Mouse (Mus musculus) midbrain, postnatal 0 days (tissue): Measurements from ENCODE around the gene Ltv1. TPM values are rescaled to one million over a fixed set of nuclear protein-coding genes. Genes with fewer than 3 reads are reported as not detected.

ENCODE experiments used
- ATAC-seq: fragments of 200-750 bp; cut with Nextera tagmentation; 2 replicates; pipeline ENCODE4 v1.8.0; 2017; ENCODE audit warnings: moderate number of reproducible peaks, mild to moderate bottlenecking, moderate TSS enrichment, moderate library complexity; ENCODE audit not compliant: low FRiP score
- DNase-seq: peaks from one replicate; pipeline ENCODE4 v3.0.0-alpha.2; 2015; ENCODE audit warnings: low spot score
- H3K27ac ChIP-seq: fragments of 300-500 bp; sonication (generic); 2 replicates; pipeline ENCODE4 v1.5.1; 2014; ENCODE audit warnings: low read depth, mild to moderate bottlenecking, low read length, mixed read lengths
- H3K27me3 ChIP-seq: fragments of 300-500 bp; sonication (generic); 2 replicates; pipeline ENCODE4 v1.6.1; 2014; ENCODE audit warnings: low read length, control low read depth, mixed read lengths; ENCODE audit not compliant: insufficient read depth
- H3K36me3 ChIP-seq: fragments of 300-500 bp; sonication (generic); 2 replicates; pipeline ENCODE4 v1.6.1; 2014; ENCODE audit warnings: low read length, control low read depth, mixed read lengths; ENCODE audit not compliant: insufficient read depth
- H3K4me1 ChIP-seq: fragments of 300-500 bp; sonication (generic); 2 replicates; pipeline ENCODE4 v1.6.1; 2014; ENCODE audit warnings: mild to moderate bottlenecking, control low read depth, antibody characterized with exemption, low read length, mixed read lengths; ENCODE audit not compliant: insufficient read depth
- H3K4me2 ChIP-seq: fragments of 300-500 bp; sonication (generic); 2 replicates; pipeline ENCODE4 v1.6.1; 2014; ENCODE audit warnings: low read depth, mild to moderate bottlenecking, low read length, mixed read lengths; ENCODE audit not compliant: poor library complexity, severe bottlenecking
- H3K4me3 ChIP-seq: fragments of 300-500 bp; sonication (generic); 2 replicates; pipeline ENCODE4 v1.5.1; 2014; ENCODE audit warnings: low read depth, mild to moderate bottlenecking, low read length, moderate library complexity
- H3K9ac ChIP-seq: fragments of 300-500 bp; sonication (generic); replicated peaks from 2 replicates; pipeline ENCODE4 v1.6.1; 2014; ENCODE audit warnings: mild to moderate bottlenecking, low read length, moderate library complexity, mixed read lengths; ENCODE audit not compliant: poor library complexity, severe bottlenecking
- H3K9me3 ChIP-seq: fragments of 300-500 bp; sonication (generic); 2 replicates; pipeline ENCODE4 v1.6.1; 2016; ENCODE audit warnings: low read length, control low read depth
- CTCF ChIP-seq: IDR thresholded peaks from 2 replicates; pipeline ENCODE4 v1.5.1; 2016; ENCODE audit warnings: antibody characterized with exemption, mild to moderate bottlenecking
- WGBS: fragments of 180-500 bp; shearing (Covaris S2); extraction: QIAGEN DNeasy Blood & Tissue Kit; methylation state at CpG from one replicate; pipeline ENCODE4 v1.1.7; 2014; 5-methylcytosine and 5-hydroxymethylcytosine counted together
- polyA plus RNA-seq: library from polyadenylated mRNA; unstranded; fragments of >200 nt; fragmentation: Nextera tagmentation; extraction: Ambion mirVana; gene quantifications from 2 replicates; pipeline ENCODE4 v1.2.1, GENCODE M21; 2015
- total RNA-seq: library from RNA; depleted of rRNA; stranded (reverse); fragments of >200 nt; gene quantifications from 2 replicates; pipeline ENCODE4 v1.2.3, GENCODE M21; 2014

The Ltv1 gene
- total and polyA plus RNA-seq, 2 experiments from 2014 or later, result 15.6 to 23.5 TPM

DNA sequence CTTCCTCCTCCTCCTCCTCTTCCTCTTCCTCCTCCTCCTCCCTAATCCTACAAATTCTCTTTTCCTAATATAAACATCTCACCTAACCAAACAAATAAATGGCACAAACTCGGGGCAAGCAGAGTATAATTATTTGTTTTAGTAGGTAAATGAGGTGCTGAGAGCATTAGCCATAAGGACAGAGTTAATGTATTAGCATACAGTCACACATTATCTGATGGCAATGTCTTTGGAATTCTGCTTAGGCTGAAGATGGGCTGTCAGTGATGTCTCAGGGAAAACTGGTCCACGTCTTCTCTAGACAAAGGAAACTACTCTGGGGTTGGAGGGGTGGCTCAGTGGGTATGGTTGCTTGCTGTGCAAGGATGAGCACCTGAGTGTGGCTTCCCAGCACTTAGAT, 21.5 kb downstream of the Ltv1 start:
- H3K4me1 ChIP-seq, result 0 out of 2 replicates have a peak, but pooled peaks cover 2% of the 10 kb centered on the region
- H3K9ac ChIP-seq, result no peak overlapping the region
- H3K36me3 ChIP-seq, result no peaks in the 10 kb centered on the region
- TF ChIP-seq CTCF, result no peak
- H3K27me3 ChIP-seq, result no peaks in the 10 kb centered on the region
- H3K27ac ChIP-seq, result no peak overlapping the region
- H3K4me3 ChIP-seq, result no peak overlapping the region
- H3K9me3 ChIP-seq, result no peaks in the 10 kb centered on the region
- WGBS, result 70% methylated on average over 2 of the region's 2 CpGs
- ATAC-seq (no peak), DNase-seq (no peak)
- no peak overlapping the region for H3K4me2 ChIP-seq

DNA sequence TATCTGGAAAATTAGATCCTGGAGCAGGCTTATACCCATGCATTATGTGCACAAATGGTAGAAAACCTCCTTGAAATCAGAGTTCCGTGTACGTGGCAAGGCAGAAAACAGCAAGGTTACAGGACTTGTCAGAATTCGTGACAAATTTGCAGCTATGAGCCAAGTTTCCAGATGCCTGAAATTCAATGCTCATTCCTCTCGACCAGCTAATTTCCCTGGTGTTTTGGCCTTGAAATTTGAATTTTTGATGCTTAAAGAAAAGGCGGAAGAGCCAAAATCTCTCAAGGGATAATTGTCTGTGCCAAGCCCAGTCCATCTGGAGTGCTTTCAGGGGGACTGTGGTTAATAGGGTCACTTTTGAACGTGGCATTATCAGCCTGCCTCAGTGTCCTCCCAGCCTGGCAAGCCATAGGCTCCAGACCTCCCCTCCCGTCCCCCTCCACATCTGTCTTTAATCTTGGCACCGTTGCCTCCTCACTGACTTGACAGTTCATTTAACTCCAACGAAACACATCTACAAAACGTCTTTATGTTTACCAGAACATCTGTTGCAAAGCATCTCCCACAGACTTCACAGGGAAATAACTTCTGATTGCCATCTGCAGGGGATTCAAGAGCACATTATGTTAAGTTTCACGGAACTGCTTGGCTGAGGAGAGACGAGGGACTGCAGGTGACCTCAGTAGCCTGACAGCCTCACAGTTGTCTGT, 22.1 kb downstream of the Ltv1 start:
- Histone ChIP-seq H3K4me2 (no peak overlapping the region), H3K27ac (no peak overlapping the region), H3K4me3 (no peak overlapping the region), H3K27me3 (no peaks in the 10 kb centered on the region), H3K4me1 (0 out of 2 replicates have a peak, but pooled peaks cover 2% of the 10 kb centered on the region), H3K9me3 (no peaks in the 10 kb centered on the region), H3K36me3 (no peaks in the 10 kb centered on the region), H3K9ac (no peak overlapping the region)
- peak; percentile 85 for DNase-seq
- no peak for ATAC-seq
- 30% methylated on average over 12 of the region's 12 CpGs for WGBS
- no peak for TF ChIP-seq CTCF

DNA sequence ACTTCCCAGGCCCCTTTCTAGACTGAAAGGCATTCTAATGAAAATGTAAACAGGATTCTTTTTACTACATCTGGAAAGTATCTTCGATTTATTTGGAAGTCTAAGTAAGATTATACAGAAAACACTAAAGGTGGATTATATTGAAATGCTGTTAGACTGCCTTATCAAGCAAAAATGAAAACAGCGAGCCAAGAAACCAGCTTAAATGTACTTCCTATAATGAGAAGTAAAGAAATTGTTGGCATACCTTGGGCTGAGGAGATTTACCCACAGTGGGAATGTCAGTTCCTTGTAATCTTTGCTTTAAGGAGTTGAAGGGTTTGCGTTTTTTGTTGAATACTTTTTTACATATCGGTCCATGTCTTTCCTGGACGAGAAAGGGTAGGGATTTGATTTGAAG, 24.5 kb downstream of the Ltv1 start:
- Histone ChIP-seq H3K9ac (no peak overlapping the region), H3K4me3 (no peak overlapping the region), H3K4me2 (no peak overlapping the region), H3K9me3 (no peaks in the 10 kb centered on the region), H3K36me3 (no peaks in the 10 kb centered on the region), H3K4me1 (0 out of 2 replicates have a peak, but pooled peaks cover 2% of the 10 kb centered on the region), H3K27me3 (no peaks in the 10 kb centered on the region), H3K27ac (no peak overlapping the region)
- DNase-seq, result no peak
- 83% methylated on average over 5 of the region's 5 CpGs for WGBS
- no peak for TF ChIP-seq CTCF
- no peak for ATAC-seq

DNA sequence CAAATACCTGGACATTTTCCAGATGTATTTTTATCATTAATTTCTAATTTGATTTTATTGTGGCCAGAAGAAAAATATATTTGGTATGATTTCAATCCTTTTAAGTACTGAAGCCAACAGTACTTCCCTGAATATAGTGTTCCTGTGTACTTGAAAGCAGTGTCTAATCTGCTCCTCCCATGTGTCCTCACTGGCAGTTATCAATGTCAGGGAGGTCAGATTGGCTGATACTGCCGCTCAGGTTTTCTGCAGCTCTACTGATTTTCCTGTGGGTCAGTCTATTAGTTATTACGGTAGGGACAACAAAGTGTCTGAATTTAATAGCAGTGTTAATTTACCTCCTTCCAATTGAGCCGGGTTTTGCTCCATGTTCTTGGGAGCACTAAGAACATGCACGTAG, 30.9 kb downstream of the Ltv1 start:
- 86% methylated on average over 4 of the region's 4 CpGs for WGBS
- TF ChIP-seq CTCF, result no peak

DNA sequence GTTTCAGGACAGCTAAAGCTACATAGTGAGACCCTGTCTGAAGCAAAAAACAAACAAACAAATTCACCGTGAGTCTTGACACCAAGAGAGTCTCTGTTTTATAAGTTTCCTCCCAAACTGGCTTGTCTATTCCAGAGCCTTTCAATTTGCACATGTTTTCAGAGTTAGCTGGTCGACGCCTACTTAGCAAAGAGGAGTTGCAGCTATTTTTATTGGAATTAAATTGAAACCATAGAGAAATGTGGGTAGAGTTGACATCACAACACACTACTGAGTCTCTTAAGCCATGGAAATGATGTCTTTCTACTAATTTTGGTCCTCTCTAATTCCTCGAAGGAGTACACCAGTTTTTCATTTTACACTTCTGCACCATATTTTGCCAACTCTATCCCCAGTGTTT, 32.1 kb downstream of the Ltv1 start:
- no peak overlapping the region for H3K4me2 ChIP-seq
- DNase-seq, result no peak
- H3K4me1 ChIP-seq, result no peaks in the 10 kb centered on the region
- no peak for ATAC-seq
- H3K27ac ChIP-seq, result no peak overlapping the region
- no peak for TF ChIP-seq CTCF
- H3K27me3 ChIP-seq, result no peaks in the 10 kb centered on the region
- 95% methylated on average over 4 of the region's 4 CpGs for WGBS
- no peaks in the 10 kb centered on the region for H3K36me3 ChIP-seq
- H3K9me3 ChIP-seq, result no peaks in the 10 kb centered on the region
- no peak overlapping the region for H3K9ac ChIP-seq
- no peak overlapping the region for H3K4me3 ChIP-seq

More for the DNA sequence above, 30.9 kb downstream of the Ltv1 start:
- H3K4me1 ChIP-seq, result no peaks in the 10 kb centered on the region
- H3K27ac ChIP-seq, result no peak overlapping the region
- no peak for DNase-seq
- no peak overlapping the region for H3K4me2 ChIP-seq
- H3K36me3 ChIP-seq, result no peaks in the 10 kb centered on the region
- H3K27me3 ChIP-seq, result no peaks in the 10 kb centered on the region
- ATAC-seq, result no peak
- H3K9ac ChIP-seq, result no peak overlapping the region
- H3K4me3 ChIP-seq, result no peak overlapping the region
- no peaks in the 10 kb centered on the region for H3K9me3 ChIP-seq

DNA sequence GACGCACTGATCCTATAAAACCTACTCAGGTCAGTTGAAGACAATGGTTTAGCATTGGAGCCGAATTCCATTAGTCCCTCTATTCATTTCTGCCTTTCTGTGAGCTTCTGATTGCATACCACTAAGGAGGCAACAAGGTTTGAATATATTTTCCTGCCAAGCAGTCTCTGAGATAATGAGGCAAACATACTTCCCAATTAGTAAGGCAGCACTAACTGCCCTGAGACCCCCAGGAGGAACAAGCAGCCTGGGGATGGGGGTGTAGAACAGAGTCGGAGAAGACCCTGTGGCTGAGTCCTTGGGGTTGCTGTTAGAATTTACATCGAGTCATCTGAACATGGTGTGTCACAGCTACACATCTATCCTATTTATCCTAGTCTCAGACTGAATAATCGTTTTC, 37.6 kb downstream of the Ltv1 start:
- H3K36me3 ChIP-seq, result no peaks in the 10 kb centered on the region
- no peaks in the 10 kb centered on the region for H3K9me3 ChIP-seq
- H3K27ac ChIP-seq, result no peak overlapping the region
- H3K9ac ChIP-seq, result no peak overlapping the region
- no peaks in the 10 kb centered on the region for H3K4me1 ChIP-seq
- WGBS, result 78% methylated on average over 5 of the region's 5 CpGs
- H3K4me2 ChIP-seq, result no peak overlapping the region
- TF ChIP-seq CTCF, result no peak
- H3K27me3 ChIP-seq, result no peaks in the 10 kb centered on the region
- ATAC-seq (no peak), DNase-seq (no peak)
- H3K4me3 ChIP-seq, result no peak overlapping the region
